Mouse (Mus musculus): ENCODE measurements at regions not wholly inside any gene's neighbourhood (a gene's known extent, or its start where the extent isn't known, plus 50 kb on each side); places are given as distances from the start of the nearest gene placed in this dataset.
"Not testable (repeated sequence)": the region's sequence is repeated elsewhere in the genome, so short reads cannot be mapped to it uniquely, and the experiment has no call there.

- DNase-seq (ENCODE audit: low spot score): no peak
These were observed 85.6 kb downstream of the Gxylt1 start for GRCm38 (mm10) chr15:93189266-93189855.

- DNase-seq (ENCODE audit: low spot score): no peak
These were observed 98.8 kb downstream of the Gxylt1 start for GRCm38 (mm10) chr15:93176221-93176620.

- DNase-seq (ENCODE audit: low spot score): no peak
These were observed 106.2 kb downstream of the Gxylt1 start for GRCm38 (mm10) chr15:93168784-93169183.

- DNase-seq (ENCODE audit: low spot score): no peak
These were observed 107.5 kb downstream of the Gxylt1 start for GRCm38 (mm10) chr15:93167451-93167850.

- DNase-seq (ENCODE audit: low spot score): no peak
These were observed 112.8 kb downstream of the Gxylt1 start for GRCm38 (mm10) chr15:93161924-93162910.

GRCm38 (mm10) chr15:93161329-93161728, 113.7 kb downstream of the Gxylt1 start:
- DNase-seq (ENCODE audit: low spot score): no peak

GRCm38 (mm10) chr15:93155756-93156155, 119.2 kb downstream of the Gxylt1 start:
- DNase-seq (ENCODE audit: low spot score): no peak

GRCm38 (mm10) chr15:93154022-93154421, 121.0 kb downstream of the Gxylt1 start:
- DNase-seq (ENCODE audit: low spot score): no peak

- no peak for DNase-seq (ENCODE audit: low spot score)
These were observed 130.1 kb downstream of the Gxylt1 start for GRCm38 (mm10) chr15:93144899-93145298.

GRCm38 (mm10) chr15:93144264-93144663, 130.7 kb downstream of the Gxylt1 start:
- no peak for DNase-seq (ENCODE audit: low spot score)

- DNase-seq (ENCODE audit: low spot score): no peak
These were observed 141.6 kb downstream of the Gxylt1 start for GRCm38 (mm10) chr15:93133379-93133778.

- no peak for DNase-seq (ENCODE audit: low spot score)
These were observed 143.9 kb downstream of the Gxylt1 start for GRCm38 (mm10) chr15:93131056-93131455.

- DNase-seq (ENCODE audit: low spot score): no peak
These were observed 149.7 kb downstream of the Gxylt1 start for GRCm38 (mm10) chr15:93125261-93125660.

GRCm38 (mm10) chr15:93121156-93121555, 153.8 kb downstream of the Gxylt1 start:
- no peak for DNase-seq (ENCODE audit: low spot score)

- not testable (repeated sequence) for DNase-seq (ENCODE audit: low spot score)
These were observed 157.2 kb downstream of the Gxylt1 start for GRCm38 (mm10) chr15:93117806-93118205.

- DNase-seq (ENCODE audit: low spot score): no peak
These were observed 159.3 kb downstream of the Gxylt1 start for GRCm38 (mm10) chr15:93115674-93116102.

GRCm38 (mm10) chr15:93104936-93105335, 170.0 kb downstream of the Gxylt1 start:
- DNase-seq (ENCODE audit: low spot score): no peak

- no peak for DNase-seq (ENCODE audit: low spot score)
These were observed 171.6 kb downstream of the Gxylt1 start for GRCm38 (mm10) chr15:93103426-93103825.

GRCm38 (mm10) chr15:93101881-93102280, 173.1 kb downstream of the Gxylt1 start:
- no peak for DNase-seq (ENCODE audit: low spot score)

GRCm38 (mm10) chr15:93100837-93101236, 174.1 kb downstream of the Gxylt1 start:
- DNase-seq (ENCODE audit: low spot score): no peak

GRCm38 (mm10) chr15:93099840-93100239, 175.1 kb downstream of the Gxylt1 start:
- DNase-seq (ENCODE audit: low spot score): no peak

GRCm38 (mm10) chr15:93096335-93096734, 178.6 kb downstream of the Gxylt1 start:
- no peak for DNase-seq (ENCODE audit: low spot score)

GRCm38 (mm10) chr15:93095224-93095623, 179.8 kb downstream of the Gxylt1 start:
- DNase-seq (ENCODE audit: low spot score): no peak
